ENCODE assay signal across 8 mouse cellular contexts in genomic region chr13:55714501-55715166, GRCm38 (mm10). TPM values are rescaled to one million over a fixed set of nuclear protein-coding genes. Genes with fewer than 3 reads are reported as not detected.
A peak's percentile ranks its signal among the peaks of the same experiment; 100 is the strongest.
DNase-seq lines count a peak whose midpoint lies in the region; ATAC-seq and TF ChIP-seq lines count a peak whose summit lies in the region.

Gene Txndc15 (plus strand): TSS chr13:55714650.

- peak within 1 kb of the TSS; percentile 64 for H3K4me2 ChIP-seq in embryonic facial prominence, embryonic 11.5 days (ENCODE audit: low read depth, low read length)
- H3K4me2 ChIP-seq in intestine, postnatal 0 days (replicated peaks; ENCODE audit: low read depth), result peak within 1 kb of the TSS; percentile 76

- H3K27me3 ChIP-seq in embryonic facial prominence, embryonic 11.5 days (ENCODE audit: control insufficient read depth, insufficient read depth, low read length), result no peaks in the 10 kb centered on the region
- H3K27me3 ChIP-seq in intestine, postnatal 0 days (replicated peaks; ENCODE audit: control insufficient read depth, insufficient read depth, low read length), result no peaks in the 10 kb centered on the region
- H3K27me3 ChIP-seq in midbrain, embryonic 10.5 days (ENCODE audit: low read depth, poor library complexity, severe bottlenecking), result no peaks in the 10 kb centered on the region

- no peaks in the 10 kb centered on the region for H3K4me1 ChIP-seq in embryonic facial prominence, embryonic 11.5 days (ENCODE audit: control insufficient read depth, insufficient read depth, low read length)
- H3K4me1 ChIP-seq in intestine, postnatal 0 days (replicated peaks; ENCODE audit: control insufficient read depth, insufficient read depth, low read length), result no peaks in the 10 kb centered on the region
- H3K4me1 ChIP-seq in midbrain, embryonic 10.5 days, result peaks cover 14% of the 10 kb centered on the region

- intact Hi-C loops in left cerebral cortex, postnatal 36 days (cut with DNase I), result loop anchor here (2.0 kb wide), 1 partner anchor 22 kb away; the partner anchor contains the start of gene B230219D22Rik

- peak; percentile 94 for DNase-seq in adrenal gland, postnatal 14 days
- peak; percentile 89 for DNase-seq in embryonic facial prominence, embryonic 11.5 days (ENCODE audit: low spot score)
- DNase-seq in left cerebral cortex, postnatal 36 days (ENCODE audit: low spot score in 2 of 2), result peak; percentile 90
- peak; percentile 87 for DNase-seq in midbrain, embryonic 10.5 days (ENCODE audit: low spot score)
- peak; percentile 77 to 80 for DNase-seq in right cerebral cortex, postnatal 36 days (ENCODE audit: low spot score in 2 of 2)
- peak; percentile 86 for DNase-seq in yolk sac, embryonic 10.5 days (ENCODE audit: low spot score)

- H3K4me3 ChIP-seq in embryonic facial prominence, embryonic 11.5 days (ENCODE audit: low read depth, low read length), result peak within 1 kb of the TSS; percentile 91
- peak within 1 kb of the TSS; percentile 82 for H3K4me3 ChIP-seq in intestine, postnatal 0 days (ENCODE audit: low read depth, low read length)
- H3K4me3 ChIP-seq in midbrain, embryonic 10.5 days, result peak within 1 kb of the TSS; percentile 74

- peak; percentile 83 for ATAC-seq in embryonic facial prominence, embryonic 11.5 days (replicated peaks; ENCODE audit: insufficient number of reproducible peaks, low FRiP score, low TSS enrichment, low read depth)
- peak; percentile 95 for ATAC-seq in granulocyte monocyte progenitor cell, adult 5-6 weeks (replicated peaks; ENCODE audit: poor library complexity, severe bottlenecking)
- peak; percentile 89 for ATAC-seq in intestine, postnatal 0 days

- 2% methylated on average over 49 of the region's 63 CpGs for WGBS in embryonic facial prominence, embryonic 11.5 days
- WGBS in intestine, postnatal 0 days, result under 1% methylated on average over 61 of the region's 63 CpGs
- WGBS in midbrain, embryonic 10.5 days, result under 1% methylated on average over 63 of the region's 63 CpGs

- peak within 1 kb of the TSS; percentile 73 for H3K27ac ChIP-seq in embryonic facial prominence, embryonic 11.5 days (replicated peaks; ENCODE audit: low read depth, low read length)
- peak within 1 kb of the TSS; percentile 90 for H3K27ac ChIP-seq in intestine, postnatal 0 days (ENCODE audit: low read depth, low read length)
- H3K27ac ChIP-seq in midbrain, embryonic 10.5 days (replicated peaks), result peak within 1 kb of the TSS; percentile 95

- no peaks in the 10 kb centered on the region; the same call in 1 of the 2 replicates for H3K36me3 ChIP-seq in embryonic facial prominence, embryonic 11.5 days (replicated peaks; ENCODE audit: control insufficient read depth, insufficient read depth, low read depth, low read length)
- H3K36me3 ChIP-seq in intestine, postnatal 0 days (ENCODE audit: control insufficient read depth, insufficient read depth), result peaks cover 8% of the 10 kb centered on the region
- peaks cover 23% of the 10 kb centered on the region for H3K36me3 ChIP-seq in midbrain, embryonic 10.5 days

- H3K9me3 ChIP-seq in embryonic facial prominence, embryonic 11.5 days (replicated peaks; ENCODE audit: control insufficient read depth, low read length), result no peaks in the 10 kb centered on the region
- no peaks in the 10 kb centered on the region for H3K9me3 ChIP-seq in intestine, postnatal 0 days (ENCODE audit: control insufficient read depth)
- no peaks in the 10 kb centered on the region for H3K9me3 ChIP-seq in midbrain, embryonic 10.5 days (replicated peaks)

- no peak for TF ChIP-seq CTCF in intestine, postnatal 0 days (IDR thresholded peaks at IDR 0.05; ENCODE audit: low read depth)

- H3K9ac ChIP-seq in embryonic facial prominence, embryonic 11.5 days (replicated peaks; ENCODE audit: low read length), result peak within 1 kb of the TSS; percentile 96
- peak within 1 kb of the TSS; percentile 97 for H3K9ac ChIP-seq in intestine, postnatal 0 days (ENCODE audit: low read depth, low read length)

RNA-seq across cellular contexts. Expression of gene Txndc15, which starts in this region (rescaled TPM):
- total RNA-seq in adrenal gland, postnatal 14 days (2021), result 50.0 and 52.8 TPM in 2 replicates
- 97.6 and 99.6 TPM in 2 replicates for polyA plus RNA-seq in embryonic facial prominence, embryonic 11.5 days (2014; fragmentation: Nextera tagmentation; extraction: Ambion mirVana)
- 19.7 and 34.3 TPM in 2 replicates for total RNA-seq in granulocyte monocyte progenitor cell, adult 5-6 weeks (2014; fragmentation: Nextera tagmentation)
- total RNA-seq in granulocyte monocyte progenitor cell, adult 5-6 weeks (2017), result 52.1 and 53.5 TPM in 2 replicates
- polyA plus RNA-seq in intestine, postnatal 0 days (2015; fragmentation: Nextera tagmentation; extraction: Ambion mirVana), result 68.4 and 69.5 TPM in 2 replicates
- total RNA-seq in left cerebral cortex, postnatal 36 days (2021), result 10 to 100 TPM; 75.6 to 76.2 TPM
- polyA plus RNA-seq in midbrain, embryonic 10.5 days (2016; fragmentation: Nextera tagmentation; extraction: Ambion mirVana), result 77.6 and 84.3 TPM in 2 replicates

Comparison
In these comparisons a context has a peak if more than half of its experiments do, and no peak if none do; other contexts are left out.
1. Peak in every context shown above with its lines: DNase-seq, ATAC-seq, H3K4me3 ChIP-seq and H3K27ac ChIP-seq.